Mouse (Mus musculus) kidney, adult 9 months (tissue): ENCODE data around the gene Inppl1.

Source experiments
- DNase-seq: peaks from one replicate; pipeline ENCODE4 v3.0.0; 2022

Inppl1 gene

DNA sequence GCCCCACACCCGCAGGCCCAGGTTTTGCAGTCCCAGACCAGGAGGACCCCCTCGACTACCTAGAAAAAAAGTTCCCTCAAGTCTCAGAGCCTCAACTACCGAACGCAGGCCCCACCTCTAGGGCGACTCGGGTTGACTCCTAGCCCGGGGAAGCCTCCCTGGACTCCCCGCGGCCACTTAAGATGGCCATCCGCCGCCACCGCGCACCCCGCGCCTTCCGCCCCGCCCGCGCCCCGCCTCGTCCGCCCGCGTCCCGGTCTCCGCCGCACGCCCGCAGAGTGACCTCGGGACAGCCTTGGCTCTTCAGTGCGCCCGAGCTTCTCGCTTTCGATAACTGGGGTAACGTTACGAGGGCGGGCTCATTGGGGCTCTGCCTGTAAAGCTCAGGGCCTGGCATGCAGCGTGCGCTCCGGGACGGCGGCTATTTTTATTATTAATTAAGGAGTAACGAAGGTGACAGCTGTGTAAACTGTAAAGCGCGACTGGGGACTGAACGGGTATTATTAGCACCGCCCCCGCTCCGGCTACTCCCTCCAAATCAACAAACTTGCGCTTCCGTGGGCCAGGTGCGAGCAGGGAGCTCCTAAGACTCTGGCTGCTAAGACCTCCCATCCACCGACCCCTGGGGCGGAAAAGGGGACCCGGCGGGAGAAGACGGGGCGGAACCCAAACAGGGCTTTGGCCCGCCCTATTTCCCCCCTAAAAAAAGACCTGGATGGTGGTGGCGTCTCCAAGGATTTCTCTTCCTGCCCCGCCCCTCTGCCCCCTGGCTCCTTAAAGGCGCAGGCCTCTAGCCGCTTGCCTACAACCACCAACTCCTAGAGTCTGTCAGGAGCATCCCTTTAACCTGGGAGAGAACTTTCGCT, at the start of gene Inppl1:
TSS of gene Inppl1 (minus strand) at position 624 of the 866 bp plus-strand sequence.
- peak; percentile 98 for DNase-seq

DNA sequence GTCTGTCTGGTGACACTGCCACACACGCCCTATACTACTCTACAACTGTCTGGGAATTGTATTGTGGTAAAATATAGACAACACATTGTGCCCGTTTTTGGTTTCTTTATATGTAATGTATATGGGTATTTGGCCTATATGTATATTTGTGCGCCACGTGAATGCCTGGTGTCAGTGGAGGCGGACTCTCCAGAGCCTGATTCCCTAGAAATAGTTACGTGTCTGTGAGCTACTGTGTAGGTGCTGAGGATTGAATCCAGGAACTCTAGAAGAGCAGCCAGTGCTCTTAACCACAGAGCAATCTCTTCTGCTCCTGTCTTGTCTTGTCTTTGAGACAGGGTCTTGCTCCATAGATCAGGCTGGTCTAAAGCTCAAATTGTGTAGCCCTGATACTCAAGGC, 48.2 kb upstream of the Inppl1 start:
- no peak for DNase-seq

DNA sequence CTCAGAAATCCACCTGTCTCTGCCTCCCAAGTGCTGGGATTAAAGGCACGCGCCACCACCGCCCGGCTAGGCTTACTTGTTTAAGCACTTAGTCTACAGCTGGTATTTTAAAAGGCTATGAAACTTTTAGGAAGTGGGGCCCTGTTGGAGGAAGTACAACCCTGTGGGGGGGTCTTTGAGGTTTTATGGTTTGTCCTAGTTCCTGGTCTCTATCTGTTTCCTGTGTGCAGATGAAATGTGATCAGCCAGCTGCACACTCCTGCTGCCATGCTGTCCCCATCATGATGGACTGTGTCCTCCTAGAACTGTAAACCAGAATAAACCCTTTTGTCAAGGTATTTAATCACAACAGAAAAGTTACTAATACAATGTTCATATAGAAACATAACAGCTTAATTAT, 46.1 kb upstream of the Inppl1 start:
- no peak for DNase-seq

DNA sequence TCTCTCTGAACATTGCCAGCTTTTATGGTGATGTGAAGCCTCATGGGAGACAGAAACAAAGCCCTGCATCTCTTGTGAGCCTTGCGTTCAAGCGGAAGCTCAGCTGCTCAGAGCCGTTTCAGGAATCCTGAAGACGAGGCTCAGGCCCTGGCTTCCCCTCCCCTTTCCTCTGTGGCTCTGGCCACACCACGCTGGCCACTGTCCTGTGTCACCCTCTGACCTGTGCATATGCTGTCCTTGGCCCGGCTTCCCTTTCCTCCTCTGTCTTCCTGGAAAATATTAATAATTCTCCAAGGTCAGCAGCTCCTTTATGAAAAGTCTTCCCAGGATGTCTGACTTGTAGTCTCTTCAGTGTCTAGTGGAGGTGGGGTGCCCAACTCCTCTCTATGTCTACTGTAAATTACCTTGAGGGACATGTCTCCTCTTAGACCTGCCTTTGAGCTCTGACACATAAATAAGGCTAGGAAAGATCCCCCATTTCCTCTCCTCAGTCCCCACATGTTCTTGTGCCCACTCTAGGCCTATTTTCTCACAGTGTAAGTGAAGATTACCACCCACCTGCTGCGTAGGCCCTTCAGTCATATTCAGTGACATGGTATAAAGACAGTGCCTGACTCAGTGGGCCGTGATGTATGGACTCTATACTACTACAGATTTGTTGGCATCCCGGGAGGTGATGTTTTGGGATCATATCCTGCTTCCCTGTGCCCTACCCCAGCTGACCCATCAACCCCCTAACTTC, 44.6 kb upstream of the Inppl1 start:
- DNase-seq: peak; percentile 54

DNA sequence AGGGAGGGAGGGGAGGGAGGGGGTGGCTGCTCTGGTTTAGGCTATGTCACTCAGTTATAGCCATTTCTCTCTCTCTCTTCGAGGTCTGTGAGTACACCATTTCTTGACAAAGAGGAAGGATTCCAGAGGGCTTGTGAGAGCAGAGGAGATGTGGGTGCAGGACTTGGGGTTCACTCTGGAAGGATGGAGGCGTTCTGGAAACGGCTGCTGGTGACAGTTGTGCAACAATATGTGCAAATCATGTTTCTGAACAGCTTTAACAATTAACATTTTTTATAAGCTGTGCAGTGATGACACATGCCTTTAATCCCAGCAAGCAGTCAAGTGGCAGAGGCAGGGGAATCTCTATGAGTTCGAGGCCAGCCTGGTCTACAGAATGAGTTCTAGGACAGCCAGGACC, 42.8 kb upstream of the Inppl1 start:
- DNase-seq: no peak

DNA sequence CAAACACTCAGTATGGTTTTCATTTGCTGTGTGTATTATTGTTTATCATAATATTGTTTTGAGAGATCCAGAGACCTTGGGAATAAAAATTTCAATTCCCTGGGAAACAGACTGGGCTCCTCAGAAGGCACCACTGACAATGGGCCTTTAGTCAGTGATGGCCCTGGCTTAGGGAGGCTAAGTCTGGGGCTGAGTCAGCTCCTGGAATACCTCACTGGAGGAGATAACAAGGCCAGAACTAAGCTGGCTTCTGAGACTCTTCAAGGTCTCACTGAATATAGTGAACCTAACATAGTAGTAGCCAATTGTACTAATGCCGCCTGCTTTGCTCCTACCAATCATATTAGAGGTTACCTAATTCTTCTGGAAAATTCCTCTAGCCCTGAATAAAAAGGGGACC, 37.9 kb upstream of the Inppl1 start:
- DNase-seq: no peak

DNA sequence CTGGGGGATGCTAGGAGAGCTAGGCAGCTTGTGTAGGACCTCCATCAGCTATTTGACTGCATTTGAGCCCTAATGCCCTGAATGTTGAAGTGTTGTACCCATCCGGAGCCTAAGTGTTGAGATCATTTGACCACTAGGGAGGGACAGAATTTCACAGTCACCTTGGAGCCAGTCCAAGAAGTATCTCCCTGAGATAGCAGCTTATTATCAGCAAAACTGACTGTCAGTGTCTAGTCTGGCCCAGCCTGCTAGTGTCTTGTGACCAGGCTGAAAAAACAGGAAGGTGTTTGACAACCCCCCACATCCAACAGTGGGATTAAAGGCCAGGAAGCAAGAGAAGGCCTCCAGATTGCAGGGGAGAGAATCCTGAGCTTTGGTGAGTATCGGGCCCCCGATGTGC, 33.3 kb upstream of the Inppl1 start:
- peak; percentile 43 for DNase-seq

DNA sequence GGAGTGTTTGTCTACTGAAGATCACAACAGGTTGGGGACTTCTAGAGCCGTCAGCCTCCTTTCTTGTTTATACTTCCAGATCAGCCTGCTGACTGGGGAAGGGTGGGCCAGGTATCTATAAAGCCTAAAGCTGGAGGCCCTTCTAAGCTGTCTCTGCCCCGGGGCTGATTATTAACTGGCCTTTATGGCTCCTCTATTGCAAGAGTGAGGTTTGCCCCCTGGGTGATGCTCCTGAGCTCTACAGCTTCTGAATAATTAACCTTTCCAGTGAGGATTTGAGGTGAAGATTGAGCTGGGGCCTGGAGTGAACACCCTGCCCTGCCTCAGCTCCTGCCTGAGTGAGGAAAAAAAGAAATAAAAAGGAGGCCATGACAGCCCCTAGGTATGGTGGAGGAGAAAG, 32.6 kb upstream of the Inppl1 start, which contains the start of gene Folr1:
TSS of gene Folr1 (minus strand) at position 160 of the 400 bp plus-strand sequence.
- peak; percentile 91 for DNase-seq

DNA sequence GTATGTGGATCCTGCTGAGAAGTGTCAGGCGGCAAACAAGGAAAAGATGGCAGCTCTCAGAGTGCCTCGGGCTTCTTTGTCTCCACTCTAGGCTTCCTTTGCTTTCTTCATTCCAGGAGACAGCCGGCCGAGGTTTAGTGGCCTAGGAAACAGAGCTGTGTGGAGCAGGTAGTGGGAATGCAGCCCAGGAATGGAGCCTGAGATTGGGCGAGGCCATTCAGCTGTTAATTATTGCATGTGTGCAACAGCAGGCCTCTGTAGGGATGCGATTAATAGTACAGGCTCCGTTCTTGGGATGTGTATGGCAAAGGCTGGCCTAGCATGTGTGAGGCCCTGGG, 31.1 kb upstream of the Inppl1 start:
- DNase-seq: peak; percentile 58

DNA sequence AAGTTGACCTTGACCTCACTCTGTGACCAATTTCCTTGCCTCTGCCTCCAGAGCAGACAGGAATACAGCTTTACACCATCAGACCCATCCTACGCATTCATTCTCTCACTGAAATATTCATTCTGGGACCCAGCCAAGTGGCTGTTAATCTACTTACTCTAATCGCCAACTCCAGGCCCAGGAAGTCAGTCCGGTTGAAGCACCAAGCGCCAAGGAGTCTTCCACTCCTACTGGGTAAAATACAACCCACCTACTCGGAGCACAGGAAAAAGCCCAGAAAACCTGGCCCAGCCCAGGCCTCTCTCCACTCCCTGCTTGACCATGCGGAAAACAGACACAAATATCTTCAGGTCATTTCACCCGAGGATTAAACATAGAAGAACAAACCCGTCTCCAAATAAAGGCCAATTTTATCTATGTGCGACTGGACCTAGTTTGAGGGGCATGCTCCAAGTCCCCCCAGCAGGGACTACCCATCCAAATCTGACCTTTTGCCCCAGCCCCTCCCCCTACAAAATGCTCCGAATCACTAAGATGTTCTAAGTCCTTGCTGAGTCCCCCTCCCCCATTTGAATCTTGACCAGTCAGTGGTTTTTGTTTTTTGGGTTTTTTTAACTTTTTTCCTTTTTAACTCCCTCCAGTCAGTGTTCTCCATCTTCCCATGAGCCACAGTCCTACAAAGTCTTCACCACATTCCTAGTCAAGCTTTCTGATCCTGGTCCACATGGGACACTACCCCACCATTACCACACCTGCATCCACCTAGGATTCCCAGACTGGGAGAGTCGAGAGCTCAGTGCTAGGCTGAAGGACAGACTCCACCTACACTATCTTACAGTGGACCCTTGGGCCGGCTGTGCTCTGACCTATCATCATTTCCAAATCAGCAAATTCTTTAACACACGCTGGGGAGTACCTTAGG, 30.5 kb upstream of the Inppl1 start:
- DNase-seq: peak; percentile 83

DNA sequence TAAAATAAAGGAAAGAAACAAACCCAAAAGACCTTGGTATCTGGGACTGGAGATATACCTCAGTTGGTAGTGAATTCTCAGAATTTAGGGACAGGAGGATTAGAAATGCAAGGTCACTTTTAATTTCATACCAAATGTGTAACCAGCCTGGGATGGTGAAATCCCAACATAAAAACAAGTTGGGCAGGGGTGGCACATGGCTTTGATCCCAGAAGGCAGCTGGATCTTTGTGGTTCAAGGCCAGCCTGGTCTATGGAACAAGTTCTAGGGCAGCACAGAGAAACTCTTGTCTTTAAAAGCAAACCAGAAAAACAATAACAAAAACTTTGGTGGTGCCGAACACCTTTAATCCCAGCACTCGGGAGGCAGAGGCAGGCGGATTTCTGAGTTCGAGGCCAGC, 29.5 kb upstream of the Inppl1 start:
- DNase-seq: no peak

DNA sequence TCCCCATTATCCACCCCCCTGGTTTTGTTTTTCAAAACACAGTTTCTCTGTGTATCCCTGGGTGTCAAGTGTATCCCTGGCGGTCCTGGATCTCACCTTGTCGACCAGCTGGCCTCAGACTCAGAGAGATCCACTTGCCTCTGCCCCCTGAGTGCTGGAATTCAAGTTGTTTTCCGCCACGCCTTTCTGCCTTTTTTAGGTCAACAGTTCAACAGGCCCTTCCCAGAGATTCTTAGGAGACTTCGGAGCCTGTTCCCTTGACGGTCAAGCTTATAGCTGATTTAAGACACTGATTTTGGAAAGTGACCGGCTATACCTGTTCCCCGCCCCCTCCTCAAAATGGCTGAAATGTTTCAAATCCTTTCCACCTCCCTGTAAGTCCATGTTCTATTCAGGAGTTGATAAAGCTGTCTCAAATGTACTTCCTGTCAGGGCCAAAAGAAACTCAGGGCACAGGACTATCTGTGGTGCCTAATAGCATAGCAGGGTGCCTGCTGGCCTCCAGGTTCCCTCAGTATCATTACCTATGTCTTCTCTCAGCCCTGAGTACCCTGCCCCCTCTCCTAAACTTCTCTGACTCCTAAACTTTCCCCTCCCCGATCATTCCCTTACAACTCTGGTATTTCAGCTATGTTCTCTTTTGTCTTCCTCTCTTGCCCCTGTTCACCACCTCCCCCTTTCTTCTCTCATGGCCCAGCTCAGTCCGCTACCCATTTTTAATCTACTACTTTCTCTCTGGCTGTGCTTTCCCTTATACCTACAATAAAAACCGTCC, 28.6 kb upstream of the Inppl1 start:
- peak; percentile 42 for DNase-seq

DNA sequence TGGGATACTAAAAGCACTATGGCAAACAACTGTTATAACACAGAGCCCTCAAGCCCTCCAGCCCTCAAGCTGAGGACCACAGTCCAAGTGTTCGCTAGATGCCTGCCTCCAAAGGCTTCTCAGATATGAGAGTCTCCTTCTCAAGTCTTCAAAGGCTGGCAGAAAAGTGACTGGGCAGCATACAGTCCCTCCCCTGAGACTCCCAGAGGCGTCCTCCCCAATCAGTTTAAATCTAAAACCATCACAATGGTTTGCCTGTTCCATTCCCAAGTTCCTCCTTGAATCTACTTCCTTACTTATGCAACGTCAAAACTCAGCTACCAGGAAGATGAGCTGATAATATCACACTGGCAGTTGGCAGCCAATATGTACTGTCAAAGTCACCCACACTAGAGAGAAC, 25.4 kb upstream of the Inppl1 start, which contains the start of gene Anapc15:
TSS of gene Anapc15 (plus strand) at position 301 of the 400 bp plus-strand sequence.
- no peak for DNase-seq

DNA sequence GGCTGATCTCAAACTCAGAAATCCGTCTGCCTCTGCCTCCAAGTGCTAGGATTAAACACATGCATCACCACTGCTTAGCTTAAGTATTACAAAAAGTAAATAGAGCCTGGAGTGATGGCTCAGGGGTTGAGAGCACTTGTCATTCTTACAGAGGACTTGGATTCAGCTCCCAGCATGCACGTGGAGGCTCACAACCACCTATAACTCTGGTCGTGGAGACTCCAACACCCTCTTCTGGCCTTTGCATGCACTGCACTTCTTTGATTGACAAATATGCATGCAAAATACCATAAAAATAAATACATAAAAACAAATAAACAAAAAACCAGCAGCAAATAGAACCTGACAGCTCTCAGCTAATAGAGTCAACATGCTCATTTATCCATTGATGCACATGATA, 24.3 kb upstream of the Inppl1 start:
- DNase-seq: no peak

DNA sequence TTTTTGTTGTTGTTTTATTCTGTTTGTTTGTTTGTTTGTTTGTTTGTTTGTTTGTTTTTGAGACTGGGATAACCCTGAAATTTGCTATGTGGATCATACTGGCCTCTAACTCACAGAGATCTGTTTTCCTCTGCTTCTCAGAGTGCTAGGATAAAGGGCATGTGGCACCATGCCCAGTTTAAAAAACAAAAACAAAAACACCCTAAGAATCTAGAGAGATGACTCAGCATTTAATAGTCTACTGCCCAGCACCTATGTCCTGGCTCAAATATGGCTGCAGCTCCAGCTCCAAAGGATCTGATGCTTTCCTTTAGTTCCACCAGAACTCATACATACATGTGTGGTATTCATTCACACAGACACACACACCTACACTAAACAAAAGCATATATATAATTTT, 22.9 kb upstream of the Inppl1 start:
- DNase-seq: peak; percentile 89

DNA sequence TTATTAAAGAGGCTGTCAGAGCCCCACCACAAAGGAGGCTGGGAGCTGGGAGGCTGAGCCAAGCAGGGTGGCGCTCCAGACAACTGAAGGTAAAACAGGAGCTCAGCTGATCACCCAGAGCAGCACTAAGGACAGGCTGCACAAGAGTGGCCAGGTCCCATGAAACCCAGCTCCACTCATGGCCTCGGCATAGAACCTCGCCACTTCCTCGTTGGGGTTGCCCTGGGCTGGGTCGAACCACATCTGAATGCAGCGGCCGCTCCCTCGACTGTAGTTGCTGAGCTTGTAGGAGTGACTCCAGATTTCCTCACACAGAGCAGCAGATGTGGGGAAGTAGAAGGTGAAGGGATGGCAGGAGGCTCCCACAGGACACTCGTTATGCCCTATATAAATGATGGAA, 20.3 kb upstream of the Inppl1 start:
- DNase-seq: no peak

DNA sequence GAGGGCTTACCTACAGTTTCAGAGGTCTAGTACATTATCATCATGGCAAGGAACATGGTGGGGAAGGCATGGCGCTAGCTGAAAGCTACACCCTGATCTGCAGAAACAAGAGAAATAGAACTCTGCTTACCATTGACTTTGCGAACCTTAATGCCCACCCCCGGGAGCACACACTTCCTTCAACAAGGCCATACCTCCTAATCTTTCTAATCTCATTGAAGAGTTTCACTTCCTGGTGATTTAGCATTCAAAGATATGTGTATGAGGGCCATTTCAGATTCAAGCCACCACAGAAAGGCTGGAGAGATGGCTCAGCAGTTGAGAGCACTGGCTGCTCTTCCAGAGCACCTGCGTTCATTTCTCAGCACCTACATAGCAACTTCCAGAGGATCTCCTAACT, 19.1 kb upstream of the Inppl1 start, which contains the start of gene Folr2:
TSS of gene Folr2 (minus strand) at position 101 of the 400 bp plus-strand sequence.
- DNase-seq: no peak

DNA sequence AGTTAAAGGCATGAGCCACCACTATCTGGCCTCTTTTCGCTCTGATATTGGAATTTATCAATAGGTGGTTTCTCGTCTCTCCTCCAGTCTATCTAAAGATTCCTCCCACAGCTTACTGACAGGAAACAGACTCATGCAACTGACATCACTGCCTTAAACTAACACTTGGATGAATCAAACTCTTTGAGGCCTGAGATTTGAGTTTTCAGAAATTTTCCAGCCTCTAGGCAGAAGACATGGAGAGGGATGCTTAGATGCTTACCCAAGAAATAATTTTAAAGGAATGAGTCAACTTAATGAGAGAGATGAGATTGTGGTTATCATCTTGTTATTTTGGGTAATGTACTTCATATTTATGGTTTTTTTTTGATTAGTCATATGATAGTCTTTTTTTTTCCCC, 15.8 kb upstream of the Inppl1 start:
- no peak for DNase-seq

DNA sequence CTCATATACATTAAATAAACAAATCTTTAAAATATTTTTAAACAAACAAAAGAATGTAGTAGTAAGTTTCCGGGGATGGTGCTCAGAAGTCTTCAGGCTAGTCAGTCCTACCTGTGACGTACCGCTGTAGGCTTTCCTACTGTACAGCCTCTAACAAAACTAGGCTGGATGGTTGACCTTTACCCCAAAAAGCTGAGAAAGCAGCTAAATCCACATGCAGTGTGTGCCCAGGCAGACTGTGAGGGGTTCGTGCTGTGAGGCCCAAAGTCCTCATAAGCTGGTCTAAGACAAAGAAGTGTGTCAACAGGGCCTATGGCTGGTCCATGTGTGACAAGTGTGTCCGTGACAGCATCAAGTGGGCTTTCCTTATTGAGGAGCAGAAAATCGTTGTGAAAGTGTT, 14.8 kb upstream of the Inppl1 start:
- DNase-seq: peak; percentile 48

DNA sequence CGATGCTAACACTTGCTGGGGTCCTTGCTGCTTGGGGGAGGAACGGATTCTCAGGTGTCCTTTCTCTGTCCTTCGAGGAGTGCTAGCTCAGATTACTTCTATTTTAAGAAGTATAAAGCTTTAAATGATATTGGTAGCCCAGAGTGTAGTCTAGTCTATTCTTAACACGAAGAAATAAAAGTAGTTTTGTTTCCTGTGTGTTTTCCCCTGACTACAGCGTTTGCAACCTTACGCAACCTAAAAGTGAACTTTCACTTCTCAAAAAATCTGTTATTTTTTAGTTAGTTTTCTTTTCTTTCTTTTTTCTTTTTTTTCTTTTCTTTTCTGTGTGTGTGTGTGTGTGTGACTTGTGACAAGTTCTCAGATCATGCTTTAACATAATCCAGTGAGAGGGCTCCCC, 13.7 kb upstream of the Inppl1 start:
- no peak for DNase-seq

DNA sequence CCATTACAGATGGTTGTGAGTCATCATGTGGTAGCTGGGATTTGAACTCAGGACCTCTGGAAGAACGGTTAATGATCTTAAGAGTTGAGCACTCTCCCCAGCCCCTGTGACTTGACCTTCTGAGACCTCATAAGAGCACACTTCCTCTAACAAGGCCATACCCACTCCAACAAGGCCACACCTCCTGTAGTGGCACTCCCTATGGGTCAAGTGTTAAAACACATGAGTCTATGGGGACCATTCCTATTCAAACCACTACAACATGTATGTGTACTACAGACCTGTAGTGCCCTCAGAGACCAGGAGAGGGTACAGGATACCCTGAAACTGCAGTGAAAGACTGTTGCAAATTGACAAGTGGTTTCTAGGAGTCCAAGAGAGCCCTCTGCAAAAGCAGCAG, 9.9 kb upstream of the Inppl1 start:
- DNase-seq: no peak

DNA sequence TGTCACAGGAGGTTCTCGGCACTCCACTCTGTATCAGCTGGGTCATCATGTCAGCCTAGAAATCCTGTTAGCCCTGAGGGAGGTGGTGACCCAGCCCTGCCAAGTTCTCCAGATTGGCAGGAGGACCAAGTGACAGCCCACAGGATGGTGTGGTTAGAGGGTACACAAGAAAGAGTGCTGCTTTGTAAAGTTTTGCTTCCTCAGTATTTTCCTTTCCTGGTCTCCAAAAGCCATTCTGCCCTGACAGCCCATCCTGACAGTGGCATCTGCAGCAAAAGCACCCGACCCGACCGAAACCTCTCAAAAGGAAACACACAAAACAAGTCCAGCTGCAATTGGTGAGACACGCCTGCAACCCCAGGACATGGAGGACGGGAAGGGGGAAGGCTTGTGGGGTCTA, 6.2 kb upstream of the Inppl1 start:
- no peak for DNase-seq
